Mouse (Mus musculus): ENCODE data around the gene Eif3i.

DNA sequence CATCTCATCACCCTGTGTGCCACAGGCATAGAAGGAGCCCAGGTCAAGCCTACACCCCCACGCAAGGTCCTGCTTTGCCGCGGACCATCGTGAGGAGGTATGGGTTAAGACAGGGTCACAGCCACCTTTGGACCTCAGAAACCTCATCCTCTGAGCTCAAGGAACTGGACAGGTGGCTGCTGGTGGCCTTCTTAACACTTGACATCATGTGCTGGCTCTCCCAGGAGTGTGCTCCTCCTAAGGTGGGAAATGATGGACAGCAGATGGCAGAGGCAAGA, 27.4 kb downstream of the Eif3i start:
- TF ChIP-seq CTCF (conservative IDR thresholded peaks at IDR 0.05; ENCODE audit: low read length) (no peak), NANOG (IDR thresholded peaks at IDR 0.05; ENCODE audit: borderline replicate concordance, low read length) (no peak)
